Comparison of ENCODE assay signal across 19 mouse cellular contexts in genomic region chr19:45580235-45580634, GRCm38 (mm10). TPM values are rescaled to one million over a fixed set of nuclear protein-coding genes. Genes with fewer than 3 reads are reported as not detected.
DNase-seq lines count a peak whose midpoint lies in the region; ATAC-seq and TF ChIP-seq lines count a peak whose summit lies in the region.
"Had no signal": no experiment of that assay in that cellular context is flagged by ENCODE, and none has a peak within 500 bp of the region (broad histone marks: within the 10 kb centered on the region; RNA-seq: fewer than 3 reads in every experiment).

No protein-coding gene starts in this region.

- H3K4me1 ChIP-seq in heart, adult 2 months (ENCODE audit: control insufficient read depth, insufficient read depth, low read length): no peaks in the 10 kb centered on the region
- peaks cover 49% of the 10 kb centered on the region for H3K4me1 ChIP-seq in heart, embryonic 12.5 days (replicated peaks)
- H3K4me1 ChIP-seq in neural tube, embryonic 15.5 days: peaks cover 21% of the 10 kb centered on the region
- peaks cover 55% of the 10 kb centered on the region for H3K4me1 ChIP-seq in limb, embryonic 10.5 days

- intact Hi-C loops in heart, adult 2 months (cut with DNase I): no loop called here

- no peaks in the 10 kb centered on the region for H3K36me3 ChIP-seq in heart, adult 2 months (ENCODE audit: control insufficient read depth, insufficient read depth, low read length)
- peaks cover 47% of the 10 kb centered on the region for H3K36me3 ChIP-seq in heart, embryonic 12.5 days
- H3K36me3 ChIP-seq in neural tube, embryonic 15.5 days: peaks cover 30% of the 10 kb centered on the region
- H3K36me3 ChIP-seq in limb, embryonic 10.5 days: peaks cover 53% of the 10 kb centered on the region

- 48% methylated on average over 12 of the region's 12 CpGs for WGBS in heart, adult 2 months
- 64% methylated on average over 12 of the region's 12 CpGs for WGBS in heart, embryonic 12.5 days
- WGBS in neural tube, embryonic 15.5 days: 29% methylated on average over 12 of the region's 12 CpGs
- 87% methylated on average over 12 of the region's 12 CpGs for WGBS in limb, embryonic 10.5 days

- no peak for DNase-seq in heart, adult 2 months
- DNase-seq in neural tube, embryonic 10.5 days (ENCODE audit: extremely low spot score, low spot score): no peak
- DNase-seq in limb, embryonic 10.5 days (ENCODE audit: low spot score): no peak
- peak; percentile 63 for DNase-seq in testis, postnatal 10 days (ENCODE audit: low spot score)
- DNase-seq in thymus, postnatal 25 days: no peak
- DNase-seq: B cell, adult 2 months; cerebellum, adult 8-10 months; forebrain, postnatal 0 days; kidney, adult 18-20 months; liver; right cerebral cortex, postnatal 14 days; spleen, adult 18-20 months; thymus, postnatal 14 days had no signal

- no peak for ATAC-seq in heart, embryonic 12.5 days (ENCODE audit: insufficient number of reproducible peaks, low FRiP score)
- 0 out of 2 replicates have a peak, but pooled peaks have one; percentile 15 for ATAC-seq in neural tube, embryonic 15.5 days (ENCODE audit: low FRiP score)
- ATAC-seq in inflammation-experienced regulatory T-cells, adult 6 months: no peak
- ATAC-seq: forebrain, postnatal 0 days; lung, postnatal 0 days had no signal

- no peaks in the 10 kb centered on the region for H3K27me3 ChIP-seq in heart, adult 2 months (ENCODE audit: control insufficient read depth, insufficient read depth, low read length)
- H3K27me3 ChIP-seq in heart, embryonic 12.5 days (replicated peaks): no peaks in the 10 kb centered on the region
- H3K27me3 ChIP-seq in neural tube, embryonic 15.5 days (replicated peaks): no peaks in the 10 kb centered on the region
- peaks cover 10% of the 10 kb centered on the region; the same call in 1 of the 2 replicates for H3K27me3 ChIP-seq in limb, embryonic 10.5 days (ENCODE audit: low read depth, poor library complexity, severe bottlenecking)

- no peak for TF ChIP-seq EP300 in heart, adult 2 months (IDR thresholded peaks at IDR 0.05; ENCODE audit: insufficient read depth, low read depth, low read length)

- peak overlapping the region; percentile 69 for H3K27ac ChIP-seq in heart, adult 2 months
- no peak overlapping the region for H3K27ac ChIP-seq in heart, embryonic 12.5 days (ENCODE audit: poor library complexity, severe bottlenecking)
- no peak overlapping the region for H3K27ac ChIP-seq in neural tube, embryonic 15.5 days (replicated peaks)
- peak overlapping the region; percentile 57; the same call in 1 of the 2 replicates for H3K27ac ChIP-seq in limb, embryonic 10.5 days
- H3K27ac ChIP-seq: kidney, postnatal 0 days; neural tube, embryonic 13.5 days had no signal

- H3K79me2 ChIP-seq in heart, adult 2 months (replicated peaks; ENCODE audit: control insufficient read depth, insufficient read depth, low read length): no peaks in the 10 kb centered on the region

- H3K4me3 ChIP-seq in heart, adult 2 months: no peak overlapping the region
- no peak overlapping the region for H3K4me3 ChIP-seq in heart, embryonic 12.5 days
- H3K4me3 ChIP-seq in neural tube, embryonic 15.5 days (replicated peaks): no peak overlapping the region
- H3K4me3 ChIP-seq in limb, embryonic 10.5 days: no peak overlapping the region
- H3K4me3 ChIP-seq: neural tube, embryonic 13.5 days had no signal

- H3K4me2 ChIP-seq in heart, embryonic 12.5 days: no peak overlapping the region
- no peak overlapping the region for H3K4me2 ChIP-seq in neural tube, embryonic 15.5 days
- H3K4me2 ChIP-seq: neural tube, embryonic 13.5 days had no signal

- TF ChIP-seq CTCF in heart, adult 2 months (IDR thresholded peaks at IDR 0.05): no peak

- no peak overlapping the region for H3K9ac ChIP-seq in heart, adult 2 months (ENCODE audit: low read depth, low read length)
- no peak overlapping the region for H3K9ac ChIP-seq in heart, embryonic 12.5 days
- no peak overlapping the region for H3K9ac ChIP-seq in neural tube, embryonic 15.5 days (replicated peaks)
- H3K9ac ChIP-seq: forebrain, postnatal 0 days; neural tube, embryonic 13.5 days had no signal

- no peak for TF ChIP-seq POLR2A in heart, adult 2 months (IDR thresholded peaks at IDR 0.05; ENCODE audit: insufficient read depth, low read depth, low read length)

- no peaks in the 10 kb centered on the region for H3K9me3 ChIP-seq in heart, embryonic 12.5 days (replicated peaks)
- H3K9me3 ChIP-seq in neural tube, embryonic 15.5 days (replicated peaks): no peaks in the 10 kb centered on the region
- no peaks in the 10 kb centered on the region for H3K9me3 ChIP-seq in limb, embryonic 10.5 days (replicated peaks)
- H3K9me3 ChIP-seq: neural tube, embryonic 13.5 days had no signal

RNA-seq across cellular contexts. Expression of gene Gm17018, which starts 19.8 kb away (rescaled TPM):
- 10 to 100 TPM; 22.1 to 22.4 TPM for total RNA-seq in heart, adult 2 months (2021)
- 6.1 and 10.2 TPM in 2 replicates for polyA plus RNA-seq in heart, adult 2 months (2012; rRNA removed)
- polyA plus RNA-seq in heart, embryonic 12.5 days (2016; fragmentation: Nextera tagmentation; extraction: Ambion mirVana): 33.6 and 36.0 TPM in 2 replicates
- polyA plus RNA-seq in neural tube, embryonic 15.5 days (2015; fragmentation: Nextera tagmentation; extraction: Ambion mirVana): 76.7 and 80.3 TPM in 2 replicates
- 43.0 and 43.6 TPM in 2 replicates for polyA plus RNA-seq in limb, embryonic 10.5 days (2016; fragmentation: Nextera tagmentation; extraction: Ambion mirVana)
- 10 to 100 TPM; 58.9 to 75.9 (median 69.8) TPM for polyA plus RNA-seq in inflammation-experienced regulatory T-cells, adult 6 months (2017; shearing (Covaris generic))

RNA-seq across cellular contexts. Expression of gene Poll, which starts 19.9 kb away (rescaled TPM):
- 1 to 10 TPM; 9.7 to 9.8 TPM for total RNA-seq in heart, adult 2 months (2021)
- 9.5 and 10.7 TPM in 2 replicates for polyA plus RNA-seq in heart, adult 2 months (2012; rRNA removed)
- 15.0 and 15.4 TPM in 2 replicates for polyA plus RNA-seq in heart, embryonic 12.5 days (2016; fragmentation: Nextera tagmentation; extraction: Ambion mirVana)
- 11.0 and 11.6 TPM in 2 replicates for polyA plus RNA-seq in neural tube, embryonic 15.5 days (2015; fragmentation: Nextera tagmentation; extraction: Ambion mirVana)
- polyA plus RNA-seq in limb, embryonic 10.5 days (2016; fragmentation: Nextera tagmentation; extraction: Ambion mirVana): 22.6 and 25.9 TPM in 2 replicates
- 10 to 100 TPM; 24.9 to 27.6 (median 25.5) TPM for polyA plus RNA-seq in inflammation-experienced regulatory T-cells, adult 6 months (2017; shearing (Covaris generic))

Comparison
In these comparisons a context has a peak if more than half of its experiments do, and no peak if none do; other contexts are left out.
1. H3K27ac ChIP-seq: peak in heart, adult 2 months (single experiment) and limb, embryonic 10.5 days (single experiment); none in heart, embryonic 12.5 days (single experiment) and neural tube, embryonic 15.5 days (single experiment).